Mouse (Mus musculus) bone marrow, adult 2 months (tissue): ENCODE results near the gene Naa60. TPM values are rescaled to one million over a fixed set of nuclear protein-coding genes. Genes with fewer than 3 reads are reported as not detected.

Experiments used
- H3K27ac ChIP-seq: fragments of 200-500 bp; 2 replicates; pipeline ENCODE4 v1.5.1; 2012; ENCODE audit warnings: low read depth, mild to moderate bottlenecking, control low read depth, inconsistent platforms, low read length; ENCODE audit not compliant: control insufficient read depth, poor library complexity, insufficient read depth
- H3K4me1 ChIP-seq: fragments of 200-500 bp; 2 replicates; pipeline ENCODE4 v1.6.1; 2011; ENCODE audit warnings: low read length; ENCODE audit not compliant: control insufficient read depth, insufficient read depth
- H3K4me3 ChIP-seq: fragments of 200-500 bp; replicated peaks from 2 replicates; pipeline ENCODE3; 2011; ENCODE audit warnings: mild to moderate bottlenecking, low read depth, low read length, control low read depth; ENCODE audit not compliant: control insufficient read depth
- CTCF ChIP-seq: fragments of 200-500 bp; IDR thresholded peaks from 2 replicates; pipeline ENCODE4 v1.5.1; 2011; ENCODE audit warnings: low read length, control low read depth; ENCODE audit not compliant: control insufficient read depth, insufficient read depth
- POLR2A ChIP-seq: fragments of 200-500 bp; IDR thresholded peaks from 2 replicates; pipeline ENCODE4 v1.6.1; 2011; ENCODE audit warnings: low read depth, mild to moderate bottlenecking, control low read depth, low read length, borderline replicate concordance; ENCODE audit not compliant: control insufficient read depth
- WGBS: fragments of 180-500 bp; shearing (Covaris S2); methylation state at CpG from one replicate; pipeline ENCODE4 v1.1.7; 2018; 5-methylcytosine and 5-hydroxymethylcytosine counted together
- polyA plus RNA-seq: library from polyadenylated mRNA; stranded (reverse); fragments of >200 nt; gene quantifications from 2 replicates; pipeline ENCODE4 v1.2.4, GENCODE M21; 2011; ENCODE audit warnings: low replicate concordance; ENCODE audit not compliant: missing spikeins, insufficient read depth, insufficient read length

The Naa60 gene
- polyA plus RNA-seq, 1 experiment: 42.4 TPM

DNA sequence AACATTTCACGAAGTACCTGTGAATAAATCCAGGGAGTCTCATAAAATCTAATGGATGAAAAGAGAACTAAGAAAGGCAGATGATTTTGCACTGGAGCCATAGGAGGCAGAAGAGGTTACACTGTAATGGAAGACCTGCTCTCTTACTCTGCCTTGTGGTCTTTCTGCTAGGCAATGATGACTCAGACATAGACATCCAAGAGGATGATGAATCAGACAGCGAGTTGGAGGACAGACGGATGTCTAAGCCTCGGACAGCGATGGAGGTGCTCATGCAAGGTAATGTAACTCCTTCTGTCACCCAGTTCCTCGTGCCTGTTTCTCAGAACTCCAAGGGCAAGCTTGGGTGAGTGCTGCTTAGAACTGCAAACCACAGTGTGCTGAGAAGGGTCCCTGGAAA, 61.4 kb downstream of the Naa60 start:
- WGBS: 72% methylated on average over 6 of the region's 6 CpGs

DNA sequence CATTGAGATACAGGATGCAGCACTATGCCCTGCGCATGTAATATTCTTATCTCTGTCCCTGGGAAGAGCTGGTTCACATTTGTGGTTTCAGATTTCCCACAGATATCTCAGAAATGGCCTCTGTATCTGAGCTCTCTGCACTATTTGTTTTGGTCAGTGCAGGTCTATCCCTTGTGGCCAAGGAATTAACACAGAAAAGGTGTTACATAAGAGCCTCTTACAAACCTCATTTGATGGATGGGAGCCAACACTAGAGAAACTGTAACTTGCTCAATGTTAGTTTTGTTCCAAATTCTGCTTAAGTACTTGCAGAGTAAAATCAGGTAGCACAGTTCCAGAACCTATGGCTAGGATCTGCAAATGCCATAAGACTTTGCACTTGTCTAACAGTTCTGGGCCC, 61.9 kb downstream of the Naa60 start:
- Histone ChIP-seq H3K4me3 (no peak overlapping the region), H3K27ac (no peak overlapping the region), H3K4me1 (peaks cover 2% of the 10 kb centered on the region; the same call in 1 of the 2 replicates)
- 52% methylated on average over 1 of the region's 1 CpGs for WGBS
- TF ChIP-seq POLR2A: no peak
- no peak for TF ChIP-seq CTCF

More for the DNA sequence above, 61.4 kb downstream of the Naa60 start:
- Histone ChIP-seq H3K27ac (no peak overlapping the region), H3K4me1 (peaks cover 3% of the 10 kb centered on the region; the same call in 1 of the 2 replicates), H3K4me3 (no peak overlapping the region)
- no peak for TF ChIP-seq POLR2A
- TF ChIP-seq CTCF: no peak

DNA sequence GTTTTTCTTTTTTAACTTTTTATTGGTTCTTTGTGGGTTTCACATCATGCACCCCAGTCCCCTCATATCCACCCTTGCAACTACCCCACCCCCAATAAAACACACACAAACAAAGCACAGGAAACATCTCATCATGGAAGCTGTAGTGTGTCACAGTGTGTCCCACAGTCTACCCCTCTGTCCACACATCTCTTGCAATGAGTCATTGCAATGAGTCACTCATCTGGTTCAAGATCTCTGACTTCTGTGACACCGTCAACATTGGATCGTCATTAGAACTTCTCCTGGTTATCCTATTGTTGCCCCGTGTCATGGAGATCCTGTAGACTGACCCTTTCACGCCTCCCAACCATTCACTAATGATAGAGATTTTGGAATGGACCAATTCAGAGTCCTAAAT, 62.5 kb downstream of the Naa60 start:
- H3K4me3 ChIP-seq: no peak overlapping the region
- WGBS: 78% methylated on average over 4 of the region's 4 CpGs
- H3K4me1 ChIP-seq: 0 out of 2 replicates have a peak, but pooled peaks cover 1% of the 10 kb centered on the region
- TF ChIP-seq CTCF (no peak), POLR2A (no peak)
- no peak overlapping the region for H3K27ac ChIP-seq

DNA sequence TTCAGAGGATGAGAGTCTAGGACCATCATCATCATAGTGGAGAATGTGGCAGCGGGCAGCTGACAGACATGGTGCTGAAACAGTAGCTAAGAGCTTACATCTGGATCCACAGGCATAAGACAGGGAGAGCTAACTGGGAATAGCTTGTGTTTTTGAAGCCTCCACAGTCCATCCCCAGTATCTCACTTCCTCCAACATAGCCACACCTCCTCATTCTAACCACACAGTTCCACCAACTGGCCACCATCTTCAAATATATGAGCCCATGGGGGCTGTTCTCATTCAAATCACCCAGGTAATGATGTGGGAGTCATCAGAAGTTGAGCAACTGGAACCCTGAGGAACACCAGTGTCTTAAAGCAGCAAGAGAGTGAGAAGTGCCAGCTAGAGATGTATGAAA, 79.0 kb downstream of the Naa60 start:
- no peak overlapping the region for H3K4me3 ChIP-seq
- no peaks in the 10 kb centered on the region for H3K4me1 ChIP-seq
- H3K27ac ChIP-seq: no peak overlapping the region
- WGBS: 81% methylated on average over 1 of the region's 1 CpGs
- TF ChIP-seq POLR2A: no peak
- no peak for TF ChIP-seq CTCF

Other genes starting within 250 kb of the Naa60 start
- 2.2 and 11.8 TPM in 2 replicates for gene Mefv, start 154.3 kb upstream of the Naa60 start, polyA plus RNA-seq
- 11.9 and 14.8 TPM in 2 replicates for gene Zfp263, start 128.3 kb upstream of the Naa60 start, polyA plus RNA-seq
- not detected in 2 replicates for gene Olfr15, start 41.5 kb upstream of the Naa60 start, polyA plus RNA-seq
- 0.42 and 0.70 TPM in 2 replicates for gene Zfp174, start 25.1 kb upstream of the Naa60 start, polyA plus RNA-seq
- gene Zfp597, start 12.2 kb downstream of the Naa60 start, polyA plus RNA-seq: 4.8 and 19.2 TPM in 2 replicates
- not detected in 2 replicates for gene Gm20695, start 12.3 kb downstream of the Naa60 start, polyA plus RNA-seq
- gene 1700037C18Rik, start 36.3 kb downstream of the Naa60 start, polyA plus RNA-seq: 4.3 and 8.0 TPM in 2 replicates
- 5.5 and 12.5 TPM in 2 replicates for gene Cluap1, start 36.4 kb downstream of the Naa60 start, polyA plus RNA-seq
- 2.9 and 3.0 TPM in 2 replicates for gene Nlrc3, start 104.3 kb downstream of the Naa60 start, polyA plus RNA-seq
- gene Slx4, start 131.4 kb downstream of the Naa60 start, polyA plus RNA-seq: 9.5 and 14.5 TPM in 2 replicates
- gene Dnase1, start 164.6 kb downstream of the Naa60 start, polyA plus RNA-seq: 1.2 TPM in 1 of 2 replicates, not detected in the other
- 21.3 and 47.1 TPM in 2 replicates for gene Trap1, start 205.5 kb downstream of the Naa60 start, polyA plus RNA-seq